Mouse (Mus musculus) E14TG2a.4 (cell line): ENCODE data around the gene Tle6.

Experiments
- CTCF ChIP-seq: conservative IDR thresholded peaks from 2 replicates; pipeline ENCODE4 v1.5.1; 2014; ENCODE audit warnings: low read length
- NANOG ChIP-seq: IDR thresholded peaks from 2 replicates; pipeline ENCODE4 v1.6.1; 2014; ENCODE audit warnings: borderline replicate concordance, low read length, mixed read lengths
- POU5F1 ChIP-seq: IDR thresholded peaks from 2 replicates; pipeline ENCODE4 v1.6.1; 2014; ENCODE audit warnings: low read length, borderline replicate concordance

GRCm38 (mm10) chr10:81575695-81576094 lies 25.2 kb downstream of the Tle6 start:
- no peak for TF ChIP-seq POU5F1
- no peak for TF ChIP-seq CTCF
- TF ChIP-seq NANOG, result no peak
